Mouse (Mus musculus) erythroblast, adult 5-6 weeks (primary cell): ENCODE measurements around the gene C87436. TPM values are rescaled to one million over a fixed set of nuclear protein-coding genes. Genes with fewer than 3 reads are reported as not detected.

Experiments
- ATAC-seq: replicated peaks from 2 replicates; pipeline ENCODE4 v1.8.0; 2016; ENCODE audit warnings: moderate number of reproducible peaks, mild to moderate bottlenecking, moderate TSS enrichment, inconsistent platforms; ENCODE audit not compliant: poor library complexity, low FRiP score, severe bottlenecking
- total RNA-seq, 2 experiments: library from RNA; stranded (forward) in 1 of 2; stranded (reverse) in 1 of 2; fragments of 150-400 nt in 1 of 2; fragments of 200-764, 138-1000 nt in 1 of 2; gene quantifications; 2 replicates each; pipeline versions ENCODE4 v1.2.3 to v1.2.4; 2015 to 2017; ENCODE audit warnings: low replicate concordance in 2 of 2

The C87436 gene
- total RNA-seq, 2 experiments from 2014 or later: 13.7 to 22.5 TPM

GRCm38 (mm10) chr6:86419239-86419638 lies 18.9 kb upstream of the C87436 start:
- no peak for ATAC-seq

GRCm38 (mm10) chr6:86420491-86420890 lies 17.7 kb upstream of the C87436 start:
- no peak for ATAC-seq

GRCm38 (mm10) chr6:86426358-86426757 lies 11.8 kb upstream of the C87436 start, which contains the start of gene Gm44790:
Gene Gm44790 (plus strand): TSS chr6:86426658.
- ATAC-seq: no peak

GRCm38 (mm10) chr6:86431531-86431930 lies 6.6 kb upstream of the C87436 start:
- no peak for ATAC-seq

- ATAC-seq: no peak
Measured at GRCm38 (mm10) chr6:86433696-86434095, 4.5 kb upstream of the C87436 start.

GRCm38 (mm10) chr6:86437711-86438110 lies 463 bp upstream of the C87436 start:
- ATAC-seq: peak; percentile 69

- ATAC-seq: no peak
Measured at GRCm38 (mm10) chr6:86439119-86439496, 934 bp downstream of the C87436 start.

- no peak for ATAC-seq
Measured at GRCm38 (mm10) chr6:86439531-86439930, 1.4 kb downstream of the C87436 start.

- ATAC-seq: no peak
Measured at GRCm38 (mm10) chr6:86441571-86441970, 3.4 kb downstream of the C87436 start.

GRCm38 (mm10) chr6:86445551-86445950 lies 7.4 kb downstream of the C87436 start:
- ATAC-seq: no peak

GRCm38 (mm10) chr6:86446927-86447568 lies 8.9 kb downstream of the C87436 start:
- no peak for ATAC-seq

GRCm38 (mm10) chr6:86456727-86457126 lies 18.6 kb downstream of the C87436 start:
- no peak for ATAC-seq

- no peak for ATAC-seq
Measured at GRCm38 (mm10) chr6:86463079-86463478, 24.9 kb downstream of the C87436 start.

- ATAC-seq: no peak
Measured at GRCm38 (mm10) chr6:86471317-86471716, 33.1 kb downstream of the C87436 start.

GRCm38 (mm10) chr6:86471760-86472099 lies 33.6 kb downstream of the C87436 start:
- ATAC-seq: peak; percentile 58

GRCm38 (mm10) chr6:86472100-86472955 lies 34.2 kb downstream of the C87436 start:
- peak; percentile 92 for ATAC-seq

GRCm38 (mm10) chr6:86473077-86473476 lies 34.9 kb downstream of the C87436 start:
- no peak for ATAC-seq

- ATAC-seq: no peak
Measured at GRCm38 (mm10) chr6:86474072-86474471, 35.9 kb downstream of the C87436 start.

- no peak for ATAC-seq
Measured at GRCm38 (mm10) chr6:86474646-86475181, 36.5 kb downstream of the C87436 start.

- no peak for ATAC-seq
Measured at GRCm38 (mm10) chr6:86475462-86476167, 37.4 kb downstream of the C87436 start.
